Mouse (Mus musculus) erythroblast, embryonic 14.5 days (primary cell): ENCODE measurements at regions not wholly inside any gene's neighbourhood (a gene's known extent, or its start where the extent isn't known, plus 50 kb on each side); places are given as distances from the start of the nearest gene placed in this dataset.

Source experiments
- GATA1 ChIP-seq: IDR thresholded peaks from 2 replicates; pipeline ENCODE4 v1.6.1; 2012; ENCODE audit warnings: low read length, inconsistent platforms, mixed read lengths
- TAL1 ChIP-seq: IDR thresholded peaks from 3 replicates; pipeline ENCODE4 v1.6.1; 2012; ENCODE audit warnings: low read length, inconsistent platforms, mixed read lengths

DNA sequence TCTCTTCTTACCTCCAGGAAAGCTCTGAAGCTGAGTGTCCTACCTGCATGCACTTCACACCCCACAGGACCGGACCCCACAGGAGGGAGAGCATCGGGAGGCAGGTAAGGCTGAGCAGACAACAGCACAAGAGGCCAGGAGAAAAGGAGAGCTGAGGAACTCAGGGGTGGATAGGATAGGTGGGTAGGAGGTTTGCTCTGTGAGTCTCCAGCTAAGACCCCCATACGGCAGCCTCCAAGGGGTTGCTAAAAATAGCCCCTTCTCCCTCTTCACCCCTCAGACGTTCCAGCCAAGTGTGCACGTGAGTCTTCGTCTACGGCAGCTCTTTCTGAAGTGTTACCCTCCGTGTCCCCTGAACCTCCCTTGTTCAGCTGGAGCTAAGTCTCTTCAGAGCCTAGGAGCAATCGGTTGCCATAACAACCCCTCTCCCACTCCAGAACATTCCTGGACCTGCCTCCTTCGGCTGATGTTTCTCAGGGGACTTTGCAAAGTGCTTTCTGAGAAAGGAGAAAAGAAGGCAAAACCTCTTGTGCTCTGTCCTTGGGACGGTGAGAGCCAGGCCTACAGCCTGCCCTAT, 117.3 kb upstream of the Ajap1 start:
- no peak for TF ChIP-seq GATA1
- no peak for TF ChIP-seq TAL1
